Mouse (Mus musculus) G1E (cell line): ENCODE data around the gene Camk2g. TPM values are rescaled to one million over a fixed set of nuclear protein-coding genes. Genes with fewer than 3 reads are reported as not detected.

Experiments
- ATAC-seq: 2 replicates; pipeline ENCODE4 v1.8.0; 2016; ENCODE audit warnings: mild to moderate bottlenecking; ENCODE audit not compliant: insufficient number of reproducible peaks, poor library complexity, low FRiP score, severe bottlenecking; ENCODE audit errors: extremely low read depth
- DNase-seq: peaks from one replicate; pipeline ENCODE4 v3.0.0; 2012; ENCODE audit warnings: low spot score
- H3K27me3 ChIP-seq: 2 replicates; pipeline ENCODE4 v1.6.1; 2012; ENCODE audit warnings: mild to moderate bottlenecking, low read length, inconsistent platforms; ENCODE audit not compliant: insufficient read depth
- H3K36me3 ChIP-seq: replicated peaks from 2 replicates; pipeline ENCODE3; 2012; ENCODE audit warnings: mild to moderate bottlenecking, inconsistent platforms
- H3K4me1 ChIP-seq: 2 replicates; pipeline ENCODE4 v1.6.1; 2012; ENCODE audit warnings: low read depth, low read length, inconsistent platforms, mixed read lengths; ENCODE audit not compliant: insufficient read depth
- H3K4me3 ChIP-seq: 2 replicates; pipeline ENCODE4 v1.5.1; 2012; ENCODE audit warnings: low read depth, mild to moderate bottlenecking, inconsistent platforms, low read length, moderate library complexity, mixed read lengths
- H3K9me3 ChIP-seq: replicated peaks from 2 replicates; pipeline ENCODE4 v1.6.1; 2012; ENCODE audit warnings: inconsistent platforms
- CTCF ChIP-seq: IDR thresholded peaks from 2 replicates; pipeline ENCODE4 v1.5.1; 2012; ENCODE audit warnings: low read depth, low read length, inconsistent platforms, mixed read lengths
- GATA1 ChIP-seq: IDR thresholded peaks from 2 replicates; pipeline ENCODE4 v1.6.1; 2012; ENCODE audit warnings: borderline replicate concordance, low read length, inconsistent platforms, mixed read lengths
- GATA2 ChIP-seq: IDR thresholded peaks from 2 replicates; pipeline ENCODE4 v1.6.1; 2012; ENCODE audit warnings: low read depth, low read length, inconsistent platforms, borderline replicate concordance
- POLR2AphosphoS5 ChIP-seq: IDR thresholded peaks from 2 replicates; pipeline ENCODE4 v1.6.1; 2012; ENCODE audit warnings: low read depth, low read length, inconsistent platforms; ENCODE audit not compliant: insufficient replicate concordance
- TAL1 ChIP-seq: conservative IDR thresholded peaks from 2 replicates; pipeline ENCODE4 v1.6.1; 2012; ENCODE audit warnings: low read depth, low read length, inconsistent platforms, mixed read lengths
- polyA plus RNA-seq: library from polyadenylated mRNA; stranded (reverse); fragments of >175 nt; gene quantifications from 2 replicates; pipeline ENCODE4 v1.2.3, GENCODE M21; 2012
- total RNA-seq, 2 experiments: library from RNA; stranded (forward) in 1 of 2; stranded (reverse) in 1 of 2; fragments of 200-1000 nt in 1 of 2; fragments of >200 nt in 1 of 2; fragmentation: Nextera tagmentation in 1 of 2; gene quantifications; 2 replicates each; pipeline ENCODE4 v1.2.3; 2014 to 2017

The Camk2g gene
- total and polyA plus RNA-seq, 3 experiments = 30.3 to 37.4 (median 35.9) TPM

DNA sequence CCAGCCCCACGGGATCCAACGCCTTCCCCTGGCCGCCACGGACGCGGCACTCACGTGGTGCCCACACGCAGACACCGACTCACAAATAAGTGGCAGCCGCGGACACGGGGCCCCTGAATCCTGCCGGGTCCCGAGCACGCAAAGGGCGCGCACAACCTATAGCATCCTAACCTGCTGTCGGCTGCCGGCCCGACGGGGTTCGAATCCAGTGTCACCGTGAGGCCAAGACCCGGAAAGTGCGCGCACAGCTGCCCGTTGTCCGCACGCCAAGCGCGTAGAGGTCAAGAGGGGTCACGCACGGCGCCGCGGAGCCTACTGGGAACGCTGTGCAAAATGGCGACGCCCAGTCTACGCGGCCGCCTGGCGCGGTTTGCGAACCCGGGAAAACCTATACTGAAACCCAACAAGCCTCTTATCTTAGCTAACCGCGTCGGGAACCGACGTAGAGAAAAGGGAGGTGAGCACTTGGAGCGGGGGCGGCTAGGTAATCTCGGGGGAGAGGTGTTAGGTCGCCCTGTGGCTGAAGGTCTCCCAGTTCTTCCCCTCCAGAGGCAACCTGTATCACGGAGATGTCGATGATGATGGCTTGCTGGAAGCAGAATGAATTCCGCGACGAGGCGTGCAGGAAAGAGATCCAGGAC is 91.0 kb downstream of the Camk2g start, which contains the start of gene Chchd1:
Chchd1 (plus strand) TSS at position 266 of the 641 bp plus-strand sequence.
- TF ChIP-seq GATA2 (no peak), TAL1 (no peak), POLR2AphosphoS5 (no peak), GATA1 (no peak), CTCF (no peak)

DNA sequence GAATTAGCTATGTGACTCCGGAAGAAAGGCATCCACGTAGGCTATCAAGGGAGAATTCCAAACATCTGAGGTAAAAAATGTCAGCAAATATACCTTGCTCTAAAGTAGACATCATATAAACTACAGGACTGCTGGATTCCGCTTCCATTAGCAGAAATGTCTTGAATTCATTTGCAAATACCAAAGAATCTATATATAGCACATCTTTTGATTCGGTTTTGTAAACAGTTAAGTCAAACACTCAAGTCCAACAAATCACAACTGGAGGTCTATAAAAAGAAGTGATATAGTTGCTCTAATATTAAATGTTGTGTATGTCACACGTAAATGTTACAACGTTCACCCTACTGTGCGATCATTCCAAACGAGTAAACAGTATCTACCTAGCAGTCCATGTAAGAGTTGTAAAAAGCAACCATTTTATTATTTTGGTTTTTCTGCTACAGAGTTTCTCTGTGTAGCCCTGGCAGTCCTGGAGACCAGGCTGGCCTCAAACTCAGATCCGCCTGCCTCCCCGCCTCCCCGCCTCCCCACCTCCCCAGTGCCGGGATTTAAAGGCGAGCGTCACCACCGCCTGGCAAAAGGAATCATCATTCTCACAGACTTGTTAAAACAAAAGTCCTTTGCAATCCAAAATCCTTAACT is 91.7 kb downstream of the Camk2g start:
- Histone ChIP-seq H3K36me3 (peaks cover 46% of the 10 kb centered on the region), H3K9me3 (no peaks in the 10 kb centered on the region), H3K27me3 (no peaks in the 10 kb centered on the region), H3K4me1 (peaks cover 67% of the 10 kb centered on the region), H3K4me3 (peak overlapping the region; percentile 92)
- DNase-seq = no peak
- ATAC-seq = no peak
- TF ChIP-seq GATA1 (no peak), GATA2 (no peak), CTCF (no peak), TAL1 (no peak), POLR2AphosphoS5 (no peak)

More for the DNA sequence above, 91.0 kb downstream of the Camk2g start, which contains the start of gene Chchd1:
- ATAC-seq (peak; percentile 55), DNase-seq (peak; percentile 53)
- Histone ChIP-seq H3K4me1 (peaks cover 65% of the 10 kb centered on the region), H3K36me3 (peaks cover 41% of the 10 kb centered on the region), H3K9me3 (no peaks in the 10 kb centered on the region), H3K27me3 (no peaks in the 10 kb centered on the region), H3K4me3 (peak within 1 kb of the TSS; percentile 92)

DNA sequence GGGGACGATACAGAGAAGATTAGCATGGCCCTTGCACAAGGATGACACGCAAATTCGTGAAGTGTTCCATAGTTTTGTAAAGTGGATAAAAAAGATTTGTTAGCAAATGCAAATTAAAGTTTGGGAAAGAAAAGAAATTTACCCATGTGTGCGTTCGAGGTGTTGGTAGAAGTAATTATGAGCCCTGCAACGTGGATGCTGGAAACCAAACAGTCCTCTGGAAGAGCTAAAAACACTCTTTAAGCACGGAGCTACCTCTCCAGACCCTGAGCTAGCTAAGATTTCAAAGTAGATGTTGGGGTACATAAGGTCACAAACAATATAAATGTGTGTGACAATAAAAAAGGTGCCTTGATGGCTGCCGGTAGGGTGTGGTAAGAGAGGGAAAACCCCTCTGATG is 92.3 kb downstream of the Camk2g start:
- H3K4me1 ChIP-seq = peaks cover 67% of the 10 kb centered on the region

DNA sequence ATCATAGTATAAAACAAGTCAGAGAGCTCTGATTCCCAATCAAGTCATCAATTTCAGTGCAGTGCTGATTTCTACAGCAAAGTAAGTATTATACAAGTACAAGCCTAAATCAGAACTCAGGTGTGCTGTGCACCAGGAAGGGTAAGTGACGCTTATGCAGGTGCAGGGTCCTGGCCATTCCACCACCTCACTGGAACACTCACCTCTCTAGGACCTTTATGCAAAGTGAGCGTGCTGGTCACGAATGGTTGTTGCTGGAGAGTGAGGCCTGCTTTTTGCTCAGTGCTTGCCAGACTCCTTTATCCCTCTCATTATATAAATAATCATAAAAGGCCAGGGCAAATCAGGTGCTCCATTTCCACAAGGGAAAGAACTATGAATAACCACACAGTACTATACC is 93.5 kb downstream of the Camk2g start:
- Histone ChIP-seq H3K9me3 (no peaks in the 10 kb centered on the region), H3K4me3 (peak overlapping the region; percentile 34; the same call in 1 of the 2 replicates), H3K4me1 (peaks cover 75% of the 10 kb centered on the region), H3K27me3 (no peaks in the 10 kb centered on the region), H3K36me3 (peaks cover 61% of the 10 kb centered on the region)
- ATAC-seq = no peak
- DNase-seq = no peak
- TF ChIP-seq GATA1 (no peak), GATA2 (no peak), POLR2AphosphoS5 (no peak), TAL1 (no peak)

More for the DNA sequence above, 92.3 kb downstream of the Camk2g start:
- DNase-seq (no peak), ATAC-seq (no peak)
- Histone ChIP-seq H3K36me3 (peaks cover 52% of the 10 kb centered on the region), H3K27me3 (no peaks in the 10 kb centered on the region), H3K9me3 (no peaks in the 10 kb centered on the region), H3K4me3 (peak overlapping the region; percentile 92)
- TF ChIP-seq GATA1 (no peak), TAL1 (no peak), CTCF (no peak), GATA2 (no peak), POLR2AphosphoS5 (no peak)

DNA sequence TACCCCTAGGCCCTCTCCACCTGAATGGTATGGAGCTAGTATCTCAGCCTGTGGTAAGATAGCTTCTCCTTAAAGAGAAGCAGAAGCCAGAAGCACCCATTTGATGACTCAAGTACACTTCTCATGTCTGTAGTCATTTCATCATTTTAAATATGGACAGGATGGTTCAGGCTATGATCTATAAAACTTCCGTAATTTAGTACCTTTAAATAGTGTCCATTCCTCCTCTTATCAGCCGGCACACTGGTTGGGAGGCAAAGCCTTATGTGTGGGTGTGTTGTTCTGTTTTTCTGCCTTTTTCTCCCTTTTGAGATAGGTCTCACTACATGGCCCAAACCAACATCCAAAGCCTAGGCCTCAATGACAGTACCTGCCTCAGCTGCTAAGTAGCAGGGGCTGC is 95.4 kb downstream of the Camk2g start:
- peaks cover 75% of the 10 kb centered on the region for H3K4me1 ChIP-seq
- DNase-seq (no peak), ATAC-seq (no peak)
- H3K4me3 ChIP-seq = no peak overlapping the region; the same call in 1 of the 2 replicates
- peaks cover 63% of the 10 kb centered on the region for H3K36me3 ChIP-seq
- no peaks in the 10 kb centered on the region for H3K27me3 ChIP-seq
- H3K9me3 ChIP-seq = no peaks in the 10 kb centered on the region
- TF ChIP-seq TAL1 (peak; percentile 23; the same call in 1 of the 2 replicates), GATA1 (no peak), CTCF (no peak), POLR2AphosphoS5 (no peak), GATA2 (no peak)

DNA sequence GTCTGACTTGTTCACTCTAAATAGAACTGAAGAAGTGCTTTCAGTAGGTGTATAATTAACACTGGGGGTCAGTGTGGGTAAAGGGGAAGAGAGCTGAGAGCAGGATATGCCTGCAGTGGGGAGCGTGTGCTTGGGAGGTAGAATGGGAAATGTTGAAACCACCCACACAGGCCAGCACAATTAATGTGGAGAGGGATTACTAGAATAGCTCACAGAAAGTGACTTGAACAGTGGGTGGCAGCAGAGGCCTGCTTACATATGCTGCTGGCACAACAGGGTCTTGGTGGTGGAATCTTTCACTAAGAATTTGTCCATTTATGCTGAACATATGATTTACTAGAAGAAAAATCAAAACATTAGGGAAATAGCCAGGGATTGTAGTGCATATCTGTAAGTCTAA is 96.9 kb downstream of the Camk2g start:
- peak; percentile 41 for ATAC-seq
- Histone ChIP-seq H3K4me3 (no peak overlapping the region; the same call in 1 of the 2 replicates), H3K27me3 (no peaks in the 10 kb centered on the region), H3K9me3 (no peaks in the 10 kb centered on the region), H3K4me1 (peaks cover 82% of the 10 kb centered on the region), H3K36me3 (peaks cover 78% of the 10 kb centered on the region)
- TF ChIP-seq GATA1 (no peak), CTCF (0 out of 2 replicates have a peak, but pooled peaks have one; percentile 13), GATA2 (no peak), TAL1 (no peak), POLR2AphosphoS5 (no peak)
- no peak for DNase-seq
